Mouse (Mus musculus): Measurements from ENCODE around the gene Nsmce3. TPM values are rescaled to one million over a fixed set of nuclear protein-coding genes. Genes with fewer than 3 reads are reported as not detected.

Nsmce3 gene
- polyA plus RNA-seq, 1 experiment from 2014 or later = 9.6 TPM

DNA sequence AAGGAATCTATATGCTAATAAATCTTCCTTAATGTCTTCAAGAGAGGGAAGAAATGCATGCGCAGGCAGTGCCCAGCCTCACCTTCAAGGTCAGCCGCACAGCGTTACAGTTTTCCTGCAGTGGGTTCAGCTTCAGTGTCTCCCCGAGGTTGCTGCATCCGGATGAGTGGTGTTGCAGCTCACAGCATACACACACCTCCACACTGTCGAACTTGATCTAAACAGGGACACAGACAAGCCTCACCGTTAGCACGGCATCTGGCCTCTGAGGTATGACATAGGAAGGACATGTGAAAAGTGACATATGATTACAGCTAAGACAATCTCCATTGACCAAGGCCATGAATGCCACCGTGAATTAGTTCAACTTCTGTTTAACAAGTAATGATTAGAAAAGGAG is 53.1 kb downstream of the Nsmce3 start:
- Histone ChIP-seq H3K4me1 (no peaks in the 10 kb centered on the region), H3K27me3 (no peaks in the 10 kb centered on the region), H3K27ac (replicated peaks) (no peak overlapping the region), H3K4me2 (replicated peaks) (no peak overlapping the region), H3K4me3 (no peak overlapping the region), H3K9me3 (no peaks in the 10 kb centered on the region), H3K36me3 (no peaks in the 10 kb centered on the region), H3K9ac (replicated peaks) (no peak overlapping the region)
- WGBS = 91% methylated on average over 9 of the region's 9 CpGs
- ATAC-seq (replicated peaks) = no peak

Data from forebrain, embryonic 15.5 days (tissue).